Mouse (Mus musculus): ENCODE results near the gene Elp4.

GRCm38 (mm10) chr2:105662121-105662520, 242.2 kb downstream of the Elp4 start:
- TF ChIP-seq EP300 (IDR thresholded peaks at IDR 0.05): no peak
- TF ChIP-seq CTCF (IDR thresholded peaks at IDR 0.05): no peak
